Mouse (Mus musculus): Measurements from ENCODE around the gene Dnajc30.
"Not testable (repeated sequence)": the region's sequence is repeated elsewhere in the genome, so short reads cannot be mapped to it uniquely, and the experiment has no call there.

Dnajc30 gene

GRCm38 (mm10) chr5:135053356-135053755 lies 10.6 kb upstream of the Dnajc30 start:
- intact Hi-C loops (cut with DNase I): no loop called here

- intact Hi-C loops (cut with DNase I): no loop called here
These were observed 372 bp downstream of the Dnajc30 start for GRCm38 (mm10) chr5:135064382-135064766.

- intact Hi-C loops (cut with DNase I): not testable (repeated sequence)
These were observed 976 bp downstream of the Dnajc30 start, which contains the start of gene Bud23 for GRCm38 (mm10) chr5:135064909-135065446. Bud23 (minus strand) TSS chr5:135064959.

GRCm38 (mm10) chr5:135066008-135066407 lies 2.0 kb downstream of the Dnajc30 start:
- intact Hi-C loops (cut with DNase I): no loop called here

GRCm38 (mm10) chr5:135070448-135070847 lies 6.4 kb downstream of the Dnajc30 start:
- intact Hi-C loops (cut with DNase I): no loop called here

GRCm38 (mm10) chr5:135072061-135072460 lies 8.1 kb downstream of the Dnajc30 start:
- intact Hi-C loops (cut with DNase I): no loop called here

- intact Hi-C loops (cut with DNase I): no loop called here
These were observed 8.7 kb downstream of the Dnajc30 start for GRCm38 (mm10) chr5:135072720-135073119.

- intact Hi-C loops (cut with DNase I): loop anchor here (2.0 kb wide), 1 partner anchor 59 kb away; no protein-coding TSS in a partner anchor
These were observed 9.5 kb downstream of the Dnajc30 start for GRCm38 (mm10) chr5:135073349-135074150.

- intact Hi-C loops (cut with DNase I): loop anchor here (2.0 kb wide), 1 partner anchor 61 kb away; no protein-coding TSS in a partner anchor
These were observed 11.7 kb downstream of the Dnajc30 start for GRCm38 (mm10) chr5:135075655-135076054.

GRCm38 (mm10) chr5:135076368-135076767 lies 12.4 kb downstream of the Dnajc30 start:
- intact Hi-C loops (cut with DNase I): no loop called here

- intact Hi-C loops (cut with DNase I): no loop called here
These were observed 13.0 kb downstream of the Dnajc30 start for GRCm38 (mm10) chr5:135076931-135077505.

GRCm38 (mm10) chr5:135077564-135078481 lies 13.8 kb downstream of the Dnajc30 start, which contains the start of gene Vps37d:
Vps37d (minus strand) TSS chr5:135078266.
- intact Hi-C loops (cut with DNase I): no loop called here

- intact Hi-C loops (cut with DNase I): no loop called here
These were observed 14.4 kb downstream of the Dnajc30 start for GRCm38 (mm10) chr5:135078482-135078810.

GRCm38 (mm10) chr5:135079578-135079977 lies 15.6 kb downstream of the Dnajc30 start:
- intact Hi-C loops (cut with DNase I): no loop called here

GRCm38 (mm10) chr5:135080539-135080938 lies 16.5 kb downstream of the Dnajc30 start:
- intact Hi-C loops (cut with DNase I): no loop called here

- intact Hi-C loops (cut with DNase I): no loop called here
These were observed 22.9 kb downstream of the Dnajc30 start for GRCm38 (mm10) chr5:135086871-135087270.

GRCm38 (mm10) chr5:135089653-135090052 lies 25.7 kb downstream of the Dnajc30 start, which contains the start of gene Mlxipl:
Mlxipl (plus strand) TSS chr5:135089890.
- intact Hi-C loops (cut with DNase I): no loop called here

GRCm38 (mm10) chr5:135100981-135101380 lies 37.0 kb downstream of the Dnajc30 start:
- intact Hi-C loops (cut with DNase I): loop anchor here (10.0 kb wide), 1 partner anchor 86 kb away; no protein-coding TSS in a partner anchor

- intact Hi-C loops (cut with DNase I): loop anchor here (10.0 kb wide), 1 partner anchor 89 kb away; no protein-coding TSS in a partner anchor
These were observed 40.1 kb downstream of the Dnajc30 start for GRCm38 (mm10) chr5:135103999-135104660.

- intact Hi-C loops (cut with DNase I): loop anchor here (10.0 kb wide), 1 partner anchor 92 kb away; no protein-coding TSS in a partner anchor
These were observed 42.8 kb downstream of the Dnajc30 start for GRCm38 (mm10) chr5:135106758-135107256.

All from adrenal gland (tissue).